Mouse (Mus musculus) myocyte (in vitro differentiated cells): ENCODE results near the gene Crebl2.

ENCODE experiments used
- CEBPB ChIP-seq: IDR thresholded peaks from 2 replicates; pipeline ENCODE4 v1.6.1; 2011; ENCODE audit warnings: mild to moderate bottlenecking, moderate library complexity; ENCODE audit not compliant: poor library complexity, insufficient read depth, severe bottlenecking
- E2F4 ChIP-seq: IDR thresholded peaks from one replicate; pipeline ENCODE4 v1.6.1; 2011; ENCODE audit warnings: mild to moderate bottlenecking, control low read depth, moderate library complexity; ENCODE audit not compliant: insufficient read depth
- MAX ChIP-seq: IDR thresholded peaks from one replicate; pipeline ENCODE4 v1.6.1; 2011; ENCODE audit warnings: low read depth, mild to moderate bottlenecking, control low read depth
- MYOD1 ChIP-seq, 3 experiments: IDR thresholded peaks; one replicate each; pipeline ENCODE4 v1.6.1; 2011; ENCODE audit warnings: control low read depth in 2 of 3, low read depth in 2 of 3, mild to moderate bottlenecking in 2 of 3, moderate library complexity in 1 of 3; ENCODE audit not compliant: insufficient read length in 2 of 3, control insufficient read depth in 1 of 3
- MYOG ChIP-seq, 3 experiments: IDR thresholded peaks; one replicate each; pipeline ENCODE4 v1.6.1; 2011; ENCODE audit warnings: control low read depth in 2 of 3, low read depth in 2 of 3, mild to moderate bottlenecking in 2 of 3; ENCODE audit not compliant: insufficient read length in 2 of 3, control insufficient read depth in 1 of 3, insufficient read depth in 1 of 3
- POLR2A ChIP-seq: IDR thresholded peaks from one replicate; pipeline ENCODE4 v1.6.1; 2011; ENCODE audit warnings: low read depth, mild to moderate bottlenecking, control low read depth, moderate library complexity; ENCODE audit not compliant: insufficient read length
- POLR2AphosphoS2 ChIP-seq: IDR thresholded peaks from one replicate; pipeline ENCODE4 v1.6.1; 2011; ENCODE audit warnings: low read depth, control low read depth; ENCODE audit not compliant: insufficient read length
- SRF ChIP-seq: IDR thresholded peaks from one replicate; pipeline ENCODE4 v1.6.1; 2011; ENCODE audit warnings: low read depth; ENCODE audit not compliant: control insufficient read depth, insufficient read length
- TCF12 ChIP-seq: IDR thresholded peaks from one replicate; pipeline ENCODE4 v1.6.1; 2011; ENCODE audit warnings: mild to moderate bottlenecking, control low read depth; ENCODE audit not compliant: poor library complexity, insufficient read depth, severe bottlenecking
- USF1 ChIP-seq: IDR thresholded peaks from one replicate; pipeline ENCODE4 v1.6.1; 2011; ENCODE audit warnings: low read depth, mild to moderate bottlenecking, control low read depth, moderate library complexity

- TF ChIP-seq POLR2A: peak; percentile 37
- no peak for TF ChIP-seq MAX
- no peak for TF ChIP-seq USF1
- peak in 1 of 3 experiments; percentile 18 for TF ChIP-seq MYOG (IDR thresholded peaks at IDR 0.05; ENCODE audit: control insufficient read depth in 1 of 3, insufficient read depth in 1 of 3, insufficient read length in 2 of 3, low read depth in 2 of 3)
- TF ChIP-seq E2F4: no peak
- no peak for TF ChIP-seq CEBPB
- TF ChIP-seq MYOD1 (IDR thresholded peaks at IDR 0.05; ENCODE audit: control insufficient read depth in 1 of 3, insufficient read length in 2 of 3, low read depth in 2 of 3): no peak
- no peak for TF ChIP-seq TCF12
- TF ChIP-seq SRF: no peak
- no peak for TF ChIP-seq POLR2AphosphoS2
Observed at GRCm38 (mm10) chr6:134792141-134793045, 37.6 kb upstream of the Crebl2 start, which contains the start of gene Dusp16.
